Mouse (Mus musculus) megakaryocyte, adult 5-6 weeks (primary cell): Measurements from ENCODE around the gene Gps2. TPM values are rescaled to one million over a fixed set of nuclear protein-coding genes. Genes with fewer than 3 reads are reported as not detected.

ENCODE experiments used
- ATAC-seq: 2 replicates; pipeline ENCODE4 v1.8.0; 2016; ENCODE audit warnings: mild to moderate bottlenecking, inconsistent platforms; ENCODE audit not compliant: poor library complexity, severe bottlenecking
- total RNA-seq, 2 experiments: library from RNA; stranded (forward) in 1 of 2; stranded (reverse) in 1 of 2; fragments of 153-499, 151-499 nt in 1 of 2; fragments of 221-1000, 200-1000 nt in 1 of 2; gene quantifications; 2 replicates each; pipeline versions ENCODE4 v1.2.3 to v1.2.4; 2015 to 2017

Gps2 gene
- total RNA-seq, 2 experiments from 2014 or later: 64.9 to 140 TPM

- no peak for ATAC-seq
These were observed 29.0 kb upstream of the Gps2 start for GRCm38 (mm10) chr11:69884663-69885062.

GRCm38 (mm10) chr11:69886907-69887635 lies 26.6 kb upstream of the Gps2 start:
- no peak for ATAC-seq

GRCm38 (mm10) chr11:69891482-69891881 lies 22.2 kb upstream of the Gps2 start:
- no peak for ATAC-seq

GRCm38 (mm10) chr11:69894671-69895070 lies 19.0 kb upstream of the Gps2 start:
- peak; percentile 86 for ATAC-seq

GRCm38 (mm10) chr11:69895291-69895690 lies 18.4 kb upstream of the Gps2 start, which contains the start of gene Acap1:
TSS of gene Acap1 (minus strand) at chr11:69895539.
- peak; percentile 86 for ATAC-seq

- no peak for ATAC-seq
These were observed 13.8 kb upstream of the Gps2 start for GRCm38 (mm10) chr11:69899870-69900269.

- peak; percentile 85 for ATAC-seq
These were observed 12.9 kb upstream of the Gps2 start, which contains the start of the genes 2810408A11Rik and Neurl4 for GRCm38 (mm10) chr11:69900471-69901405. TSS of gene 2810408A11Rik (minus strand) at chr11:69900987. TSS of gene Neurl4 (plus strand) at chr11:69901072.

GRCm38 (mm10) chr11:69901406-69901846 lies 12.3 kb upstream of the Gps2 start:
- ATAC-seq: peak; percentile 80

- ATAC-seq: no peak
These were observed 11.7 kb upstream of the Gps2 start for GRCm38 (mm10) chr11:69901993-69902392.

- no peak for ATAC-seq
These were observed 10.7 kb upstream of the Gps2 start for GRCm38 (mm10) chr11:69902972-69903371.

GRCm38 (mm10) chr11:69904311-69904710 lies 9.4 kb upstream of the Gps2 start:
- ATAC-seq: no peak

GRCm38 (mm10) chr11:69908645-69909044 lies 5.0 kb upstream of the Gps2 start:
- ATAC-seq: no peak

GRCm38 (mm10) chr11:69909174-69909573 lies 4.5 kb upstream of the Gps2 start:
- no peak for ATAC-seq

GRCm38 (mm10) chr11:69910177-69910576 lies 3.5 kb upstream of the Gps2 start:
- no peak for ATAC-seq

- ATAC-seq: no peak
These were observed 2.7 kb upstream of the Gps2 start for GRCm38 (mm10) chr11:69910781-69911560.

GRCm38 (mm10) chr11:69911701-69912100 lies 2.0 kb upstream of the Gps2 start:
- ATAC-seq: no peak

- ATAC-seq: no peak
These were observed 765 bp upstream of the Gps2 start for GRCm38 (mm10) chr11:69912716-69913530.

GRCm38 (mm10) chr11:69914372-69914764 lies 680 bp downstream of the Gps2 start:
- peak; percentile 32 for ATAC-seq

GRCm38 (mm10) chr11:69914917-69915430 lies 1.3 kb downstream of the Gps2 start:
- no peak for ATAC-seq
